Mouse (Mus musculus): ENCODE data around the gene Esp6. TPM values are rescaled to one million over a fixed set of nuclear protein-coding genes. Genes with fewer than 3 reads are reported as not detected.
"Not testable (repeated sequence)": the region's sequence is repeated elsewhere in the genome, so short reads cannot be mapped to it uniquely, and the experiment has no call there.

The Esp6 gene
- not detected in 2 replicates for polyA plus RNA-seq (2015; fragmentation: Nextera tagmentation; extraction: Ambion mirVana)

- 88% methylated on average over 5 of the region's 5 CpGs for WGBS
- Histone ChIP-seq H3K36me3 (replicated peaks) (no peaks in the 10 kb centered on the region), H3K27ac (no peak within 1 kb of the TSS), H3K9me3 (no peaks in the 10 kb centered on the region), H3K4me2 (no peak within 1 kb of the TSS), H3K9ac (no peak within 1 kb of the TSS), H3K27me3 (replicated peaks) (no peaks in the 10 kb centered on the region), H3K4me1 (no peaks in the 10 kb centered on the region), H3K4me3 (no peak within 1 kb of the TSS)
- ATAC-seq (replicated peaks): no peak
These were observed at the start of gene Esp6 for GRCm38 (mm10) chr17:40561207-40561606. Gene Esp6, plus strand, starts transcription at chr17:40561507.

- Histone ChIP-seq H3K9ac (no peak within 1 kb of the TSS), H3K9me3 (no peaks in the 10 kb centered on the region), H3K27ac (no peak within 1 kb of the TSS), H3K36me3 (replicated peaks) (no peaks in the 10 kb centered on the region), H3K4me2 (no peak within 1 kb of the TSS), H3K4me3 (no peak within 1 kb of the TSS), H3K27me3 (replicated peaks) (no peaks in the 10 kb centered on the region), H3K4me1 (no peaks in the 10 kb centered on the region)
- WGBS: 23% methylated on average over 3 of the region's 3 CpGs
- ATAC-seq (replicated peaks): no peak
These were observed 41.5 kb upstream of the Esp6 start, which contains the start of gene Esp8 for GRCm38 (mm10) chr17:40519818-40520217. Gene Esp8, plus strand, starts transcription at chr17:40520022.

GRCm38 (mm10) chr17:40529813-40530212, 31.5 kb upstream of the Esp6 start:
- 75% methylated on average over 3 of the region's 3 CpGs for WGBS
- Histone ChIP-seq H3K9me3 (no peaks in the 10 kb centered on the region), H3K4me1 (no peaks in the 10 kb centered on the region), H3K9ac (no peak overlapping the region), H3K4me2 (no peak overlapping the region), H3K36me3 (replicated peaks) (no peaks in the 10 kb centered on the region), H3K4me3 (no peak overlapping the region), H3K27me3 (replicated peaks) (no peaks in the 10 kb centered on the region), H3K27ac (no peak overlapping the region)
- no peak for ATAC-seq (replicated peaks)

- H3K4me1 ChIP-seq: no peaks in the 10 kb centered on the region
- no peaks in the 10 kb centered on the region for H3K9me3 ChIP-seq
- no peak overlapping the region for H3K4me3 ChIP-seq
- H3K36me3 ChIP-seq (replicated peaks): no peaks in the 10 kb centered on the region
- 93% methylated on average over 1 of the region's 1 CpGs for WGBS
- no peak for ATAC-seq (replicated peaks)
- no peak overlapping the region for H3K27ac ChIP-seq
- no peak overlapping the region for H3K4me2 ChIP-seq
- H3K27me3 ChIP-seq (replicated peaks): no peaks in the 10 kb centered on the region
- no peak overlapping the region for H3K9ac ChIP-seq
These were observed 30.2 kb upstream of the Esp6 start for GRCm38 (mm10) chr17:40531147-40531546.

GRCm38 (mm10) chr17:40547005-40547404, 14.3 kb upstream of the Esp6 start:
- not testable (repeated sequence) for ATAC-seq (replicated peaks); H3K27ac ChIP-seq; H3K4me1 ChIP-seq; H3K9me3 ChIP-seq; H3K4me2 ChIP-seq; H3K4me3 ChIP-seq; H3K36me3 ChIP-seq (replicated peaks); H3K9ac ChIP-seq; H3K27me3 ChIP-seq (replicated peaks)
- 75% methylated on average over 5 of the region's 5 CpGs for WGBS

- Histone ChIP-seq H3K9ac (no peak overlapping the region), H3K4me3 (no peak overlapping the region), H3K36me3 (replicated peaks) (no peaks in the 10 kb centered on the region), H3K4me2 (no peak overlapping the region), H3K27me3 (replicated peaks) (no peaks in the 10 kb centered on the region), H3K4me1 (no peaks in the 10 kb centered on the region), H3K27ac (no peak overlapping the region), H3K9me3 (no peaks in the 10 kb centered on the region)
- WGBS: 84% methylated on average over 1 of the region's 1 CpGs
- ATAC-seq (replicated peaks): no peak
These were observed 7.8 kb upstream of the Esp6 start for GRCm38 (mm10) chr17:40553470-40553869.

- H3K4me2 ChIP-seq; H3K27me3 ChIP-seq (replicated peaks); H3K27ac ChIP-seq; H3K9ac ChIP-seq; H3K4me1 ChIP-seq; ATAC-seq (replicated peaks); H3K4me3 ChIP-seq; H3K36me3 ChIP-seq (replicated peaks); H3K9me3 ChIP-seq: not testable (repeated sequence)
- WGBS: 45% methylated on average over 6 of the region's 6 CpGs
These were observed 22.6 kb downstream of the Esp6 start for GRCm38 (mm10) chr17:40583906-40584305.

- no peaks in the 10 kb centered on the region for H3K9me3 ChIP-seq
- no peak overlapping the region for H3K4me2 ChIP-seq
- no peaks in the 10 kb centered on the region for H3K4me1 ChIP-seq
- H3K27ac ChIP-seq: no peak overlapping the region
- H3K4me3 ChIP-seq: no peak overlapping the region
- H3K27me3 ChIP-seq (replicated peaks): no peaks in the 10 kb centered on the region
- no peaks in the 10 kb centered on the region for H3K36me3 ChIP-seq (replicated peaks)
- no peak for ATAC-seq (replicated peaks)
- H3K9ac ChIP-seq: no peak overlapping the region
These were observed 30.0 kb downstream of the Esp6 start for GRCm38 (mm10) chr17:40591297-40591696.

- Histone ChIP-seq H3K4me3 (no peak within 1 kb of the TSS), H3K9ac (no peak within 1 kb of the TSS), H3K27ac (no peak within 1 kb of the TSS), H3K9me3 (no peaks in the 10 kb centered on the region), H3K4me2 (no peak within 1 kb of the TSS), H3K4me1 (no peaks in the 10 kb centered on the region), H3K36me3 (replicated peaks) (no peaks in the 10 kb centered on the region), H3K27me3 (replicated peaks) (no peaks in the 10 kb centered on the region)
- no peak for ATAC-seq (replicated peaks)
These were observed 37.0 kb downstream of the Esp6 start, which contains the start of gene Esp4 for GRCm38 (mm10) chr17:40598294-40598693. Gene Esp4, plus strand, starts transcription at chr17:40598594.

Other genes starting within 250 kb of the Esp6 start
- gene Crisp1, start 242.3 kb upstream of the Esp6 start, polyA plus RNA-seq (2015; fragmentation: Nextera tagmentation; extraction: Ambion mirVana): not detected in 2 replicates
- not detected in 2 replicates for gene Esp8, start 41.5 kb upstream of the Esp6 start, polyA plus RNA-seq (2015; fragmentation: Nextera tagmentation; extraction: Ambion mirVana)
- gene Esp4, start 37.1 kb downstream of the Esp6 start, polyA plus RNA-seq (2015; fragmentation: Nextera tagmentation; extraction: Ambion mirVana): not detected in 2 replicates
- gene Esp3, start 70.6 kb downstream of the Esp6 start, polyA plus RNA-seq (2015; fragmentation: Nextera tagmentation; extraction: Ambion mirVana): not detected in 2 replicates
- not detected in 2 replicates for gene Esp1, start 165.6 kb downstream of the Esp6 start, polyA plus RNA-seq (2015; fragmentation: Nextera tagmentation; extraction: Ambion mirVana)
- not detected in 2 replicates for gene Crisp2, start 245.5 kb downstream of the Esp6 start, polyA plus RNA-seq (2015; fragmentation: Nextera tagmentation; extraction: Ambion mirVana)
- 0.14 and 0.49 TPM in 2 replicates for gene Rhag, start 249.6 kb downstream of the Esp6 start, polyA plus RNA-seq (2015; fragmentation: Nextera tagmentation; extraction: Ambion mirVana)